Mouse (Mus musculus) thymus, postnatal 10 days (tissue): Measurements from ENCODE around the gene Pak6.

Experiments
- DNase-seq, 2 experiments: peaks; one replicate each; pipeline ENCODE4 v3.0.0; 2021; ENCODE audit warnings: low spot score in 2 of 2

Pak6 gene

DNA sequence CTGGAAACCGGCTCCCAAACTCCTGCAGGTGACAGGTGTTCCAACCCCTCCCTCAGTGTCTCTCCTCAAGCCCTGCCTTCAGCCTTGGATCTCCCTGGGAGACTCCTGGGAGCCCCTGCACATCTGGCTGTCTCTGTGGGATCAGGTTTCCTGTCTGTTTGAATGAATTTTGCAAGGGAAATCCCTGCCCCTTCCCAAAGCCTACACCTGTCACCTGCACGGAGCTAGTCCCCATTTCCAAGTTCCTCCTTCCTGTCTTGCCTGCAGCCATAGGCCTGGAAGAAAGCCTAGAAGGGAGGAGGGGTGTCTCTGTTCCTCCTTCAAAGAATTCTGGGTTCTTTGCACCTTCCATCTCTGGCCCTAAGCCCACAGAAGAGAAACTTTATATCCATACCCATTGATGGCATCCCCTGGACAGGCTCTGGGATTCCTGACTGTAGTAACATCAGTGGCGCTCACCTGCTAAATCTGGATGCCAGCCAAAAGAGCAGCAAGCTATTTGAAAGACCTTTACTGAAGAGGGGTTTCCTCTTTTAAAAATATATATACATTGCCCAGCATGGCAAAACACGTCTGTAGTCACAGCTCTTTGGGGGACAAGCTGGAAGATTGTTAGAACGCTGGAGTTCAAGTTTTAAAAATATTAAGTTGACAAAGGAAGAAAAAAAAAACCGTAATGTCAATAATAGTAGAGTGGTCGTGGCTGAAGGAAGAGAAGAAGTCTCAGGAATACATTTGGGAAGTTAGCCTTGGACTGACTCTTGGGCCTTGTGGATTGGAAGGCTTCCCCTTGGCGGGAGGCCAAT is 66.9 kb downstream of the Pak6 start:
- no peak for DNase-seq

GRCm38 (mm10) chr2:118730622-118730915 is 67.5 kb downstream of the Pak6 start:
- DNase-seq, result peak; percentile 75 to 78

GRCm38 (mm10) chr2:118731981-118732380 is 68.9 kb downstream of the Pak6 start:
- DNase-seq, result no peak

GRCm38 (mm10) chr2:118733341-118733740 is 70.2 kb downstream of the Pak6 start:
- DNase-seq, result no peak

GRCm38 (mm10) chr2:118740341-118740740 is 77.2 kb downstream of the Pak6 start:
- no peak for DNase-seq

GRCm38 (mm10) chr2:118741183-118741582 is 78.1 kb downstream of the Pak6 start:
- no peak for DNase-seq

- peak in 1 of 2 experiments; percentile 53 for DNase-seq
These were observed 80.3 kb downstream of the Pak6 start for GRCm38 (mm10) chr2:118743261-118743943.

DNA sequence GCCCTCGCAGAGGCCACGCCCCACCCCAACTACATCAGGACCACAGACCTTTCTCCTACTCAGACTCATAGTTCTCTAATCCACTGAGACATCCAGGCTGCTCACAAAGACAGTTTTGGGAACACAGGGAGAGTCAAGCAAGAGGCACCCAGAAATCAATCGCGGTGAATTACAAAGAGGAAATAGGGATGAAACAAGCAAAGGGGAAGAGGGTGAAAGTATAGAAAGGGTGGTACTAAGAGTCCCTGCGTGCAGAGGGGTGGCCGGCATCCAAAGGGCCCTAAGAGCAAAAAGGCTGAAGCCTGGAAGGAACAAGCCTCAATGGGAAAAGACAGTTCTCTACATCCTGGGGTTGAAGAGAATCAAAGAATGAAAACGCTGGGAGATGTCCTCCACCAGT is 81.5 kb downstream of the Pak6 start:
- DNase-seq, result no peak

DNA sequence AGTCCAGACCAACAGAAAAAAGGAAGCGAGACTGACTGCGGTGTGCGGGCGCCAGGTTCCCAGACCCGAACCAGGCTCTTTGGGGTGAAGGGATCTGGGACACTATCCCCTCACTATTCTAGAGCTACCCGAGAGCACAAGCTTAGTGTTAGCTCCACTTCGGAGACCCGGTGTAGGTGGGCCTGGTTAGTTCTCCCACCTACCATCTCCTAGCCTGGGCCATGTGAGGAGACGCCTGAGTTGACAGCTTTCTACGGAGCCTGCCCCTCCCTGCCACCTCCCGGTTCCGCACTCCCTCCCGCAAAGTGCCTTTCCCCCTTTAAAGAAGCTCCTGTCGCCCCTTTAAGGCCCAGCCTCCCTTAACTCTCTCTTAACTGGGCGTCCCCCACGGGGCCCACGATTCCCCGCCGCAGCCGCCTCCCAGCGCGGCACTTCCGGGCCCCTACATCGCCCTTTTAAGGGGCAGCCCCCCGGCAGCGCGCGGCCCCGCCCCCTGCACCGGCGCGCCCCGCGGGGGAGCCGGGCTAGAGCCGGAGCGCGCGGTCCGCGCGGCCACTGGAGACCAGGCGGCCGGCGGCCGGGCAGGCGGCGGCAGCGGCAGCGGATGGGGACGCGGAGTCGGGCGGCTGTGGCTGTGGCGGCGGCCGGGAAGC is 82.3 kb downstream of the Pak6 start, which contains the start of gene Inafm2:
TSS of gene Inafm2 (plus strand) at position 527 of the 653 bp plus-strand sequence.
- DNase-seq, result peak; percentile 90 to 91

DNA sequence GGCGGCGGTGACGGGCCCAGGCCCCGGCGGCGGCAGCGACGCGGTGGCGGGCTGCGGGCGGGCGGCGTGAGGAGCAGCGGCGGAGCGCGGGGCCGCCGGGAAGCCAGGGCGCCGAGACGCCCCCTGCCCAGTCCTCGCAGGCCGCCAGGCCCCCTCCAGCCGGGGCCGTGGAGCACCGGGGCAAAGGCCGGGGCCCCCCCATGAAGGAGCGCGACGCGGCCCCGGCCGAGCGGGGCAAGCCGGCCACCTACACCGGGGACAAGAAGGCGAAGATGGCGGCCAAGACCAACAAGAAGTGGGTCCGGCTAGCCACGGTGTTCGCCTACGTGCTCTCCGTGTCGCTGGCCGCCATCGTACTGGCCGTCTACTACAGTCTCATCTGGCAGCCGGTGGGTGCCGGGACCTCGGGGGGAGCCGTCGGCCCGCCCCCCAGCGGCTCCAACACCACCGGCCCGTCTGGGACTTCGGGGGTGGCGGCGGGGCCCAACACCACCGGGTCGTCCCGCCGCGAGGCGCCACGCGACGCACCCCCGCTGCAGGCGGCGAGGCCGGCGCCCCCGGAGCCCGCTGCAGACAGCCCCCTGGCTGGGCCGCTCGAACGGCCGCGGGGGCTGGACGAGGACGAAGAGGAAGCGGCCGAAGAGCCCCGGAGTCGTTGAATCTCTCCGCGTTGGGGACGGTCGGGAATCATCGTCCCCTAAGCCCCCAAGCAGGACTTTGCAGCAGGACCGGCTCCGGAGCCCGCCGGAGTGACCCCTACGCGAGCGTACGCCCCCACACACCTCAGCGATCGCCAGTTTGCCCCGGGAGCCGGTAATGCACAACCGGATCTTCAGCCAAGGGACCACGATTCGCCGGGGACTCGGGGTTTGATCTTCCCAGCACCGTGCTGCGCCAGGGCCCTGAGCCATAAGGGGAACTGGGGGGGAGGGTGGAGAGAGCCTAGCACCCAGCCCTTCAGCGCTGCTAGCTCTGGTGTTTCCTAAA is 83.1 kb downstream of the Pak6 start:
- peak; percentile 37 to 48 for DNase-seq

GRCm38 (mm10) chr2:118747301-118747960 is 84.3 kb downstream of the Pak6 start:
- DNase-seq, result no peak
